Mouse (Mus musculus): ENCODE measurements around the gene Npc2. TPM values are rescaled to one million over a fixed set of nuclear protein-coding genes. Genes with fewer than 3 reads are reported as not detected.

The Npc2 gene
- polyA plus RNA-seq (2015; fragmentation: Illumina TruSeq; extraction: RNeasy Lipid Tissue Mini Kit (QIAGEN cat#74804); ENCODE audit: insufficient read depth, low read depth, low replicate concordance), result 20.0 TPM

GRCm38 (mm10) chr12:84772726-84773441 lies at the start of gene Npc2, which contains the start of gene Isca2:
TSS of gene Npc2 (minus strand) at chr12:84773152.
TSS of gene Isca2 (plus strand) at chr12:84773251.

Other genes starting within 250 kb of the Npc2 start
- gene Vsx2, start 203.4 kb downstream of the Npc2 start, polyA plus RNA-seq (2015; fragmentation: Illumina TruSeq; extraction: RNeasy Lipid Tissue Mini Kit (QIAGEN cat#74804); ENCODE audit: insufficient read depth, low read depth, low replicate concordance), result not detected
- 4.2 TPM for gene Abcd4, start 155.7 kb downstream of the Npc2 start, polyA plus RNA-seq (2015; fragmentation: Illumina TruSeq; extraction: RNeasy Lipid Tissue Mini Kit (QIAGEN cat#74804); ENCODE audit: insufficient read depth, low read depth, low replicate concordance)
- not detected for gene Vrtn, start 132.1 kb downstream of the Npc2 start, polyA plus RNA-seq (2015; fragmentation: Illumina TruSeq; extraction: RNeasy Lipid Tissue Mini Kit (QIAGEN cat#74804); ENCODE audit: insufficient read depth, low read depth, low replicate concordance)
- gene Syndig1l, start 74.3 kb downstream of the Npc2 start, polyA plus RNA-seq (2015; fragmentation: Illumina TruSeq; extraction: RNeasy Lipid Tissue Mini Kit (QIAGEN cat#74804); ENCODE audit: insufficient read depth, low read depth, low replicate concordance), result 3.3 TPM
- gene Isca2, start 99 bp upstream of the Npc2 start, polyA plus RNA-seq (2015; fragmentation: Illumina TruSeq; extraction: RNeasy Lipid Tissue Mini Kit (QIAGEN cat#74804); ENCODE audit: insufficient read depth, low read depth, low replicate concordance), result 23.3 TPM
- 0.59 TPM for gene Ltbp2, start 103.4 kb upstream of the Npc2 start, polyA plus RNA-seq (2015; fragmentation: Illumina TruSeq; extraction: RNeasy Lipid Tissue Mini Kit (QIAGEN cat#74804); ENCODE audit: insufficient read depth, low read depth, low replicate concordance)
- 18.8 TPM for gene Fcf1, start 197.7 kb upstream of the Npc2 start, polyA plus RNA-seq (2015; fragmentation: Illumina TruSeq; extraction: RNeasy Lipid Tissue Mini Kit (QIAGEN cat#74804); ENCODE audit: insufficient read depth, low read depth, low replicate concordance)
- 4.5 TPM for gene Arel1, start 197.7 kb upstream of the Npc2 start, polyA plus RNA-seq (2015; fragmentation: Illumina TruSeq; extraction: RNeasy Lipid Tissue Mini Kit (QIAGEN cat#74804); ENCODE audit: insufficient read depth, low read depth, low replicate concordance)
- gene Ylpm1, start 223.2 kb upstream of the Npc2 start, polyA plus RNA-seq (2015; fragmentation: Illumina TruSeq; extraction: RNeasy Lipid Tissue Mini Kit (QIAGEN cat#74804); ENCODE audit: insufficient read depth, low read depth, low replicate concordance), result 14.7 TPM

Data from pancreas, adult 10 weeks (tissue).